Mouse (Mus musculus): ENCODE data around the gene Crybg1. TPM values are rescaled to one million over a fixed set of nuclear protein-coding genes. Genes with fewer than 3 reads are reported as not detected.

The Crybg1 gene
- 1 to 10 TPM; 1.0 to 2.0 (median 1.4) TPM for total RNA-seq (2022)

GRCm38 (mm10) chr10:44148337-44149317 lies at the start of gene Crybg1:
Gene Crybg1 (minus strand): TSS chr10:44148853.
- peak; percentile 28 for DNase-seq

- no peak for DNase-seq
Observed at GRCm38 (mm10) chr10:44177365-44177764, 28.7 kb upstream of the Crybg1 start.

GRCm38 (mm10) chr10:44176548-44176947 lies 27.9 kb upstream of the Crybg1 start:
- no peak for DNase-seq

- DNase-seq, result no peak
Observed at GRCm38 (mm10) chr10:44176120-44176519, 27.5 kb upstream of the Crybg1 start.

- DNase-seq, result no peak
Observed at GRCm38 (mm10) chr10:44170145-44170544, 21.5 kb upstream of the Crybg1 start.

- no peak for DNase-seq
Observed at GRCm38 (mm10) chr10:44167061-44167460, 18.4 kb upstream of the Crybg1 start.

GRCm38 (mm10) chr10:44164258-44164975 lies 15.8 kb upstream of the Crybg1 start:
- peak; percentile 12 for DNase-seq

GRCm38 (mm10) chr10:44163028-44163427 lies 14.4 kb upstream of the Crybg1 start:
- DNase-seq, result no peak

GRCm38 (mm10) chr10:44160150-44160549 lies 11.5 kb upstream of the Crybg1 start:
- DNase-seq, result no peak

GRCm38 (mm10) chr10:44157489-44157888 lies 8.8 kb upstream of the Crybg1 start:
- DNase-seq, result no peak

- DNase-seq, result no peak
Observed at GRCm38 (mm10) chr10:44150501-44150900, 1.8 kb upstream of the Crybg1 start.

- DNase-seq, result no peak
Observed at GRCm38 (mm10) chr10:44143401-44143800, 5.3 kb downstream of the Crybg1 start.

GRCm38 (mm10) chr10:44138137-44138855 lies 10.4 kb downstream of the Crybg1 start:
- no peak for DNase-seq

- DNase-seq, result no peak
Observed at GRCm38 (mm10) chr10:44126047-44126446, 22.6 kb downstream of the Crybg1 start.

- no peak for DNase-seq
Observed at GRCm38 (mm10) chr10:44124400-44124933, 24.2 kb downstream of the Crybg1 start.

GRCm38 (mm10) chr10:44118616-44119015 lies 30.0 kb downstream of the Crybg1 start:
- DNase-seq, result no peak

- no peak for DNase-seq
Observed at GRCm38 (mm10) chr10:44116796-44117195, 31.9 kb downstream of the Crybg1 start.

- no peak for DNase-seq
Observed at GRCm38 (mm10) chr10:44114611-44115010, 34.0 kb downstream of the Crybg1 start.

- no peak for DNase-seq
Observed at GRCm38 (mm10) chr10:44112005-44112675, 36.5 kb downstream of the Crybg1 start.

GRCm38 (mm10) chr10:44111168-44111567 lies 37.5 kb downstream of the Crybg1 start:
- DNase-seq, result no peak

- DNase-seq, result no peak
Observed at GRCm38 (mm10) chr10:44110460-44110859, 38.2 kb downstream of the Crybg1 start.

GRCm38 (mm10) chr10:44094794-44095193 lies 53.9 kb downstream of the Crybg1 start:
- DNase-seq, result no peak

Measured in adrenal gland, adult 8-10 months (tissue).